Mouse (Mus musculus) intestine, embryonic 16.5 days (tissue): ENCODE measurements at regions not wholly inside any gene's neighbourhood (a gene's known extent, or its start where the extent isn't known, plus 50 kb on each side); places are given as distances from the start of the nearest gene placed in this dataset.

Experiments used
- ATAC-seq: fragments of 200-750 bp; cut with Nextera tagmentation; 2 replicates; pipeline ENCODE4 v1.8.0; 2017; ENCODE audit warnings: moderate TSS enrichment, moderate library complexity
- H3K27ac ChIP-seq: fragments of 300-500 bp; sonication (generic); 2 replicates; pipeline ENCODE4 v1.5.1; 2014; ENCODE audit warnings: mild to moderate bottlenecking, low read length
- H3K27me3 ChIP-seq: fragments of 300-500 bp; sonication (generic); replicated peaks from 2 replicates; pipeline ENCODE4 v1.6.1; 2014; ENCODE audit warnings: low read length, control low read depth, mixed read lengths; ENCODE audit not compliant: control insufficient read depth, insufficient read depth
- H3K36me3 ChIP-seq: fragments of 300-500 bp; sonication (generic); 2 replicates; pipeline ENCODE4 v1.6.1; 2014; ENCODE audit warnings: low read length, control low read depth; ENCODE audit not compliant: control insufficient read depth, insufficient read depth
- H3K4me1 ChIP-seq: fragments of 300-500 bp; sonication (generic); 2 replicates; pipeline ENCODE4 v1.6.1; 2014; ENCODE audit warnings: low read length, control low read depth, mixed read lengths; ENCODE audit not compliant: control insufficient read depth, insufficient read depth
- H3K4me2 ChIP-seq: fragments of 300-500 bp; sonication (generic); 2 replicates; pipeline ENCODE4 v1.6.1; 2014; ENCODE audit warnings: low read depth, low read length, control low read depth
- H3K4me3 ChIP-seq: fragments of 300-500 bp; sonication (generic); 2 replicates; pipeline ENCODE4 v1.5.1; 2014; ENCODE audit warnings: mild to moderate bottlenecking, low read length
- H3K9ac ChIP-seq: fragments of 300-500 bp; sonication (generic); 2 replicates; pipeline ENCODE4 v1.6.1; 2014; ENCODE audit warnings: low read depth, low read length
- H3K9me3 ChIP-seq: fragments of 300-500 bp; sonication (generic); 2 replicates; pipeline ENCODE4 v1.6.1; 2016; ENCODE audit warnings: low read length, control low read depth; ENCODE audit not compliant: control insufficient read depth
- WGBS: fragments of 180-500 bp; shearing (Covaris S2); extraction: QIAGEN DNeasy Blood & Tissue Kit; methylation state at CpG from one replicate; pipeline ENCODE4 v1.1.7; 2014; 5-methylcytosine and 5-hydroxymethylcytosine counted together

DNA sequence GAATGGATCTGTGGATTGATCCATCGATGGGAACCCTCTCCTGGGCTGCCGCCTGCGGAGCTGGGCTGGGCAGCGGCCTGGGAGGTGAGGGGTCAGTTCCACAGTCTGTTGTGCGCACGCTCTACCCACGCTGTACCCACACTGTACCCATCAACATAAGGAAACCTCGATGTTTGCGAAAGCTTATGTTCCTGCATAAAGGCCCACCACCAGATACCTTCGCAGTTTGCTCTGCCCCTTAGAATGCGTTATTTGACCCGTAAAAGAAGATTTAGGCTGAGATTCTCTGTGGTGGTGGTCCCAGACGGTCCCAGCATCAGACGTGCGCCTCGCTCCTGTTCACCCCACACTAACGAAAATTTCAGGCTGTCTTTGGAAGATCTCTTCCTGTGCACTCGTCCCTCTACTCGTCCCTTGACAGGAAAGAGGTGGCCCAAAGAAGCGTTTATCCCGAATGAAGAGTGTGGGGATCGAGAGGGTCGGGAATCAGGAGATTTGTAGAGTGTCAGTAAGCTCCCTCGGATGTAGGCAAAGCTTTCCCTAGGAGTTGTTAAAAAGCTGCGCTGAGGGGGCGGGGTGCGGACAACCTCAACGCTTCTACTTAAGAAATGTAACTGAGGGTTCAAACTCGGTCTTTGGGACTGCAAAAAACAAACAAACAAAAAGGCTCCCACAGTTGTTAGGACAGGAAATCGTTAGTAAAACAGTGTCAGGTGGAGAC is 123.9 kb downstream of the Tmem161b start:
- H3K9me3 ChIP-seq = no peaks in the 10 kb centered on the region

DNA sequence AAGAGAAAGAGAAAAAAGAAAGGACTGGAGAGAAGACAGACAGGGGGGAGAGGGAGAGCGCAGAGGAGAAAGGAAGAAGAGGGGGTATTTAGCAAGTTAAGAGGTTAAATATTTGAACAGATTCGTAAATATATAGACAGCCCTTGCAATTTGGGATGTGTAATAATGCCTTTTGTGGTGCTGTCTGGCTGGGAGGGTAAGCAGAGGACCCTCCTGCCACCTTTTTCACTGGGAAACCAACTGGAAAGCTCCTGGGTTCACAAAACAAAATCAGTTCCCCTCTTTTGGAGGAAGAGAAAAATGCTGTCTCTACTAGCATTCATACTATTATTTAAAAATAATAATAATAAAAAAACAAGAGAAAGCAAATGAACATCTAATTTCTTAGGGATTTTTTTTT is 124.5 kb downstream of the Tmem161b start:
- Histone ChIP-seq H3K4me2 (no peak overlapping the region), H3K9ac (no peak overlapping the region), H3K9me3 (no peaks in the 10 kb centered on the region), H3K36me3 (no peaks in the 10 kb centered on the region), H3K27ac (no peak overlapping the region), H3K4me3 (no peak overlapping the region), H3K27me3 (peaks cover 34% of the 10 kb centered on the region), H3K4me1 (peaks cover 6% of the 10 kb centered on the region)
- no peak for ATAC-seq
- 0% methylated on average over 2 of the region's 2 CpGs for WGBS

More for the DNA sequence above, 123.9 kb downstream of the Tmem161b start:
- H3K4me1 ChIP-seq = peaks cover 6% of the 10 kb centered on the region
- no peak for ATAC-seq
- no peak overlapping the region for H3K9ac ChIP-seq
- H3K36me3 ChIP-seq = no peaks in the 10 kb centered on the region
- no peak overlapping the region for H3K4me3 ChIP-seq
- H3K4me2 ChIP-seq = no peak overlapping the region
- 3% methylated on average over 30 of the region's 30 CpGs for WGBS
- no peak overlapping the region for H3K27ac ChIP-seq
- peaks cover 34% of the 10 kb centered on the region for H3K27me3 ChIP-seq

DNA sequence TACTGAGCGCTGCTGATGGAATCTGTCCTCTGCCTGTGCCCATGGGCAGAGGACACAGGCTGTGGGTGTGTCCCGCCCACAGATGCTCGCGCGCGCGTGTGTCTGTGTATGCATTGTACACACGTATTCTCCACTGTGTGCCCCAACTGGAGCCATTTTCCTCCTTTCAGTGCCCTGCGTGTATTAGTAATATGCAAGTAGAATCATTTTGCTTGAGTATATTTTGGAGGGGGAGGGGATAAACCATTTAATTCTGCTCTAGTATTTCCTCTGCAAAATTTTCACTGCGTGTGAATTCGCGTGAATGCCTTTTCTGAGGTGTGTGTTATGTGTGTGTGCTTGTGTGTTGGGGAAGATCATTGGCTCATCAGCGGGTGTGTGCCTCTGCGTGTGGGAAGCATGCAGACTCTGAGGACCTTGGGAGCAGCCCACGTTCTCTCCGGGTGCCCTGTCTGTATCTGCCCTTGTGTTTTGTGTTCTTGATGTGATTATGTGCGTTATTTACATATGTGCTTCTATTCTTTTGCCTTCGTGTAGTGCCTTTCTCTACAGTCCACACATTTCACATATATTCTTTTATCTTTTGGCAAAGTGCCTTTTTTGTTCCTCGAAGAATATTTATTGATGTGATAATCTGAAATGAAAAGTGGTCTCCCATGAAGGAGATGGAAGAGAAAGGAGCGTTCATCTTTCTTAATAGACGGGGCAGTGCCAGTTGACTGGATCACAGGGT is 125.3 kb downstream of the Tmem161b start:
- H3K4me3 ChIP-seq = peak overlapping the region; percentile 55
- H3K4me1 ChIP-seq = peaks cover 6% of the 10 kb centered on the region
- H3K9ac ChIP-seq = no peak overlapping the region
- no peaks in the 10 kb centered on the region for H3K36me3 ChIP-seq
- WGBS = 1% methylated on average over 21 of the region's 21 CpGs
- H3K27ac ChIP-seq = no peak overlapping the region
- peak overlapping the region; percentile 94 for H3K4me2 ChIP-seq
- no peak for ATAC-seq
- no peaks in the 10 kb centered on the region for H3K9me3 ChIP-seq
- H3K27me3 ChIP-seq = peaks cover 30% of the 10 kb centered on the region

DNA sequence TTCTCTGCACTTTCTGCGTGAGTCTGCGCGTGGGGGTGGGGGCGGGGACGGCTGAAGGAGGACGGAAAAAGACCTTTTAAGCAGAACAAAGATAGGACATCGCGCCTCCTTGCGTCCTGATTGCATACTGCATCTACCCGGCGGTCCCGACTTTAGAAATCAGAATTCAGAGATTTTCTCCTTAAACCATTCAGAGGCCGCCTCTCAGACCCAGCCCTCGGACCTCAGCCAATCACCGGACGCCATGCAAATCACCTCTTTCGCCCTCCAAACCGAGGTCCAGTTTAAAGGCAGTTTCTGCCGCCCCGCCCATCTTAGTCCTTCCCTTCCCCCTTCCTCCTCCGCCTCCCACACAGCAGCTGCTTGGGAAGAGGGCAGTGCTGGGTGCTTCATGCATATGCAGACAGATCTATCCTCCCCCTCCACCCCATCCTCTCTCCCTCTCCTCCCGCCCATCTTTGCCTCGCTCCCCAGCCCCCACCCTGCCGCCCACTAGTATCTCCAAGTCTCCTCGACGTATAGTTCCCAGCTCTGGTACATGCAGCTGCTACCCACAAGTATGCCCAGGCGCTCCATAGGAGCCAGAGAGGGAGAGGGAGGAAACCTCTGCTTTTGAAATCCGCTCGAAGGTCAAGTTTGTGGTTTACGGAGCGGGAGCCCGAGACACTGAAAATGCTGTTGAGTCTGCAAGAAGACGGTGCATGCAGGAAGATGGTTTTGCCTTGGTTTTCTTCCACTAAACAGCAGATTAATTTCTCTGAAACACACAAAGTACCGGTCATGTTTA is 126.0 kb downstream of the Tmem161b start:
- H3K27ac ChIP-seq = peak overlapping the region; percentile 72
- peak; percentile 99 for ATAC-seq
- peak overlapping the region; percentile 53 for H3K9ac ChIP-seq
- H3K36me3 ChIP-seq = no peaks in the 10 kb centered on the region
- H3K27me3 ChIP-seq = peaks cover 30% of the 10 kb centered on the region
- peak overlapping the region; percentile 94 for H3K4me2 ChIP-seq
- no peaks in the 10 kb centered on the region for H3K9me3 ChIP-seq
- WGBS = under 1% methylated on average over 33 of the region's 34 CpGs
- H3K4me1 ChIP-seq = peaks cover 6% of the 10 kb centered on the region
- peak overlapping the region; percentile 55 for H3K4me3 ChIP-seq

DNA sequence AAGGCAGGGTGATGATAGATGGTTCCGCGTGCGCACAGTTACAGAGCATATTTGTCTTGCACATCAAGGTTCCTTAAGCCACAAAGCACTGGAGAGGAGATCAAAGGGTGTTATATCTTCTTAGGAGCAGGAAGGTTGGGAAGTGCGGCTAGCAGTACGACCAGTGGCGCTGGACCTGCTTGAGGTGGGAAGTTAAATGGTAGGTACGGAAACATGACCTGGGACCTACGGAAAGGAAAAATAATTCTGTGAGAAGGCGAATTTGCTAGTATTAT is 126.5 kb downstream of the Tmem161b start:
- peak overlapping the region; percentile 72 for H3K27ac ChIP-seq
- H3K9ac ChIP-seq = peak overlapping the region; percentile 53
- no peak; the same call in 1 of the 2 replicates for ATAC-seq

DNA sequence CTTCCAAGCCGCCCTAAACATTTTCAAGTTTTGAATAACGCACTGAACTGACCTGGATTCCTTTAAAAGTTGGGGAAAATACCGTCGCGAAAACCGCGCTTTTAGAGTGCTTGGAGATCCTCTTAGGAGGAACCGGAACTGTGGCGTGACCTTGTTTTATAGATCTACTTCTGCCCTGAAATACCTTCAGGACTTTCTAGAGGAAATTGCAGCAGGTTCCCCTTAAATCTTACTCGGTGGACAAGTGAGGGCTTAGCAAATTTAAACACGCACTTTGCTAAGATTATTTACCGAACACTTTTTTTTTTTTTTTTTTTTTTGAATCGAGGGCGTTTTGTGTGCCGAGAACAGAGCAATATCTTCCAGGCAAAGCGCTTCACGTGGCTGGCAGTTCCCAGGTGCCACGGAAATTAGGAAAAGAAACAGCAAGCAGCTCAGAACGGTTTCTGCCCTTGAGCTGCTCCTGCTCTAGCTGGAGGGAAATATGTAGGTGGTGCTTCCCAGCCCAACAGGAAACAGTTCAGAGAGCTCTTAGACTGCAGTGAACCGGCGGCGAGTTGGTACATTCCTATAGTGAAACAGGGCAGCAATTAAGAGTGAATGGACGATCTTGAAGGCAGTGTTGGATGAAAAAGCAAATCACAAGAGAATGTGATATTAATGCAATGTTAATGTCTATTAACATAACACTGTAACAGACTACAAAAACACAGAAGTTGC is 127.1 kb downstream of the Tmem161b start:
- Histone ChIP-seq H3K27me3 (peaks cover 20% of the 10 kb centered on the region), H3K4me2 (peak overlapping the region; percentile 94), H3K9ac (peak overlapping the region; percentile 53), H3K27ac (peak overlapping the region; percentile 72), H3K9me3 (no peaks in the 10 kb centered on the region), H3K36me3 (no peaks in the 10 kb centered on the region), H3K4me3 (peak overlapping the region; percentile 55), H3K4me1 (peaks cover 6% of the 10 kb centered on the region)
- peak; percentile 27; the same call in 1 of the 2 replicates for ATAC-seq
- WGBS = under 1% methylated on average over 23 of the region's 23 CpGs

More for the DNA sequence above, 126.5 kb downstream of the Tmem161b start:
- Histone ChIP-seq H3K9me3 (no peaks in the 10 kb centered on the region), H3K36me3 (no peaks in the 10 kb centered on the region), H3K4me2 (peak overlapping the region; percentile 94), H3K27me3 (peaks cover 25% of the 10 kb centered on the region), H3K4me3 (peak overlapping the region; percentile 55), H3K4me1 (peaks cover 6% of the 10 kb centered on the region)
- under 1% methylated on average over 9 of the region's 9 CpGs for WGBS

DNA sequence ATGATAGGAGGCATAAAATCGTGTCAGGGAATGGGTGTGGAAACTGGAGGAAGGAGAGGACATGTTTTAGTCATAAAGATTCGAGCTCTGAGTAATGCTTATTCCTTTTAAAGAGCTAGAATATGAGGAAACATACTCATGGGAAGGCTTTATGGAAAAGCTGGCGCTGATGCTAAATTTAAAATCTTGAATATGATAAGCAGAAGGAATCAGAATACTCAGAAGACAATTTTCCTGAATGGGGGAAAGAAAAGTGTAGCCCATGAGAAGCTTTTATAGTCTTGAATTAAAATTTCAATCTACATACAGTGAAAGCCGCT is 127.6 kb downstream of the Tmem161b start:
- Histone ChIP-seq H3K4me3 (peak overlapping the region; percentile 55), H3K9me3 (no peaks in the 10 kb centered on the region), H3K4me2 (peak overlapping the region; percentile 94), H3K4me1 (peaks cover 6% of the 10 kb centered on the region), H3K9ac (no peak overlapping the region), H3K27ac (no peak overlapping the region), H3K27me3 (peaks cover 17% of the 10 kb centered on the region), H3K36me3 (no peaks in the 10 kb centered on the region)
- 33% methylated on average over 4 of the region's 4 CpGs for WGBS
- ATAC-seq = no peak

DNA sequence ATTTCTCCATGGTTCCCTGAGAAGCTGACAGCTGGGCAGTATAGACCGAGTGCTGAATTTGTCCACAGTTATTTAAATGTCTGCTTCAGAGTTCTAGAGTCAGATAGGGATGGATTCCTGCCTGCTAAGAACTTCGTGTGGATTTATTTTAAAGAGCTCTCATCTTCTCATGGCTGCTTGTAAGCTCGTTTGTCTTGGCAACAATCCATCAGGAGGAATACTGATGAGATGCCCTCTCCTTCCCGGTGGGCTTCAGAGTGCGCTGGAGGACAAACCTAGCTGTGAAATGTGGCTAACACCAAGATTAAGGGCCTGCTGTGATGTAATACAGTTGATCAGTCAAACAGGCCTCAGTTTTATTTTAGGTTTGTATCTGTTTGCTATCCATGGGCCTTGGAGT is 128.7 kb downstream of the Tmem161b start:
- H3K27ac ChIP-seq = no peak overlapping the region
- H3K4me1 ChIP-seq = peaks cover 6% of the 10 kb centered on the region
- no peak overlapping the region for H3K4me3 ChIP-seq
- WGBS = 54% methylated on average over 5 of the region's 5 CpGs
- H3K9ac ChIP-seq = no peak overlapping the region
- H3K36me3 ChIP-seq = no peaks in the 10 kb centered on the region
- no peak for ATAC-seq
- H3K27me3 ChIP-seq = peaks cover 12% of the 10 kb centered on the region
- no peaks in the 10 kb centered on the region for H3K9me3 ChIP-seq
- H3K4me2 ChIP-seq = no peak overlapping the region

DNA sequence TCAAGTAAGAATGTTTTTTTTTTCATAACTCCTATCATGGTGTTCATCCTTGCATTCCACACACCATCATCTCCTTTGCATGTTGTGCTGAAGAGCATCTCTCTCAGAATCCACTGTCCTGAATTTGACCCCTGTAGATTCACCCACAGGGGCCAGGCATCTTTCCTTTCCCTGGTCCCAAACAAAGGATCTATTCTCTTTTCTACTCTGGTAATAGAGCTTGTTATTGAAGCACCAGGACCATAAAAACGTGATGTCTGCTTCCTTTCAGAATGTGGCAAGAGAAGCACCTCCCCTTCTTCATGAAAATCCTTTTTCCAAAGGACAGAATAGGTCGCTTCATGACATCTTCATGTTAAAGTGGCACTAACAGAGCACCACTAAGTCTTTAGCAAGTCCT is 134.4 kb downstream of the Tmem161b start:
- no peak overlapping the region for H3K9ac ChIP-seq
- ATAC-seq = no peak
- no peaks in the 10 kb centered on the region for H3K9me3 ChIP-seq
- H3K4me3 ChIP-seq = no peak overlapping the region
- no peak overlapping the region for H3K4me2 ChIP-seq
- H3K27me3 ChIP-seq = no peaks in the 10 kb centered on the region
- no peaks in the 10 kb centered on the region for H3K36me3 ChIP-seq
- 31% methylated on average over 2 of the region's 2 CpGs for WGBS
- no peak overlapping the region for H3K27ac ChIP-seq
- no peaks in the 10 kb centered on the region for H3K4me1 ChIP-seq
